Comparison of ENCODE assay signal across 8 mouse cellular contexts in genomic region chr17:56018347-56019131, GRCm38 (mm10). TPM values are rescaled to one million over a fixed set of nuclear protein-coding genes. Genes with fewer than 3 reads are reported as not detected.
A peak's percentile ranks its signal among the peaks of the same experiment; 100 is the strongest.
DNase-seq lines count a peak whose midpoint lies in the region; ATAC-seq and TF ChIP-seq lines count a peak whose summit lies in the region.
"Had no signal": no experiment of that assay in that cellular context is flagged by ENCODE, and none has a peak within 500 bp of the region (broad histone marks: within the 10 kb centered on the region; RNA-seq: fewer than 3 reads in every experiment).

No protein-coding gene starts in this region.

- no peak overlapping the region for H3K4me2 ChIP-seq in forebrain, embryonic 15.5 days (replicated peaks)
- H3K4me2 ChIP-seq: heart, embryonic 13.5 days had no signal

- peak; percentile 76 for TF ChIP-seq CTCF in bone marrow, adult 2 months (IDR thresholded peaks at IDR 0.05; ENCODE audit: control insufficient read depth, insufficient read depth, low read length)

- peak; percentile 54 to 57 for DNase-seq in urinary bladder, postnatal 36 days (ENCODE audit: low spot score in 2 of 2)
- no peak for DNase-seq in urinary bladder, postnatal 4 days (ENCODE audit: low spot score in 2 of 2)
- DNase-seq in kidney, postnatal 25 days: peak; percentile 67 to 81
- peak; percentile 64 for DNase-seq in telencephalon, adult 2 months (ENCODE audit: low read depth, low spot score)

- no peak overlapping the region for H3K27ac ChIP-seq in bone marrow, adult 2 months (ENCODE audit: control insufficient read depth, insufficient read depth, low read depth, low read length, poor library complexity)
- H3K27ac ChIP-seq in forebrain, embryonic 15.5 days (replicated peaks): 0 out of 2 replicates have a peak overlapping the region, but pooled peaks have one; percentile 21
- H3K27ac ChIP-seq: heart, embryonic 13.5 days had no signal

- H3K27me3 ChIP-seq in forebrain, embryonic 15.5 days: no peaks in the 10 kb centered on the region
- H3K27me3 ChIP-seq: heart, embryonic 13.5 days had no signal

- no peak overlapping the region for H3K9ac ChIP-seq in forebrain, embryonic 15.5 days (replicated peaks)
- H3K9ac ChIP-seq: heart, embryonic 13.5 days had no signal

- H3K9me3 ChIP-seq in forebrain, embryonic 15.5 days: no peaks in the 10 kb centered on the region
- H3K9me3 ChIP-seq: heart, embryonic 13.5 days had no signal

- no peak; the same call in 1 of the 2 replicates for ATAC-seq in forebrain, embryonic 15.5 days (replicated peaks)
- peak; percentile 39; the same call in 1 of the 2 replicates for ATAC-seq in megakaryocyte, adult 5-6 weeks (ENCODE audit: poor library complexity, severe bottlenecking)

- no peak for TF ChIP-seq POLR2A in bone marrow, adult 2 months (IDR thresholded peaks at IDR 0.05; ENCODE audit: borderline replicate concordance, control insufficient read depth, low read depth, low read length)

- peaks cover 13% of the 10 kb centered on the region for H3K4me1 ChIP-seq in bone marrow, adult 2 months (ENCODE audit: control insufficient read depth, insufficient read depth, low read length)
- H3K4me1 ChIP-seq in forebrain, embryonic 15.5 days: peaks cover 12% of the 10 kb centered on the region

- no peak overlapping the region for H3K4me3 ChIP-seq in bone marrow, adult 2 months (replicated peaks; ENCODE audit: control insufficient read depth, low read depth, low read length)
- H3K4me3 ChIP-seq in forebrain, embryonic 15.5 days: no peak overlapping the region
- H3K4me3 ChIP-seq: heart, embryonic 13.5 days had no signal

- H3K36me3 ChIP-seq in forebrain, embryonic 15.5 days: peaks cover 54% of the 10 kb centered on the region

- WGBS in bone marrow, adult 2 months: 72% methylated on average over 20 of the region's 20 CpGs
- WGBS in forebrain, embryonic 15.5 days: 77% methylated on average over 20 of the region's 20 CpGs

RNA-seq across cellular contexts. Expression of gene Mpnd, which starts 13.0 kb away (rescaled TPM):
- 13.1 and 47.7 TPM in 2 replicates for polyA plus RNA-seq in bone marrow, adult 2 months (2011; ENCODE audit: insufficient read depth, insufficient read length, low replicate concordance, missing spikeins)
- polyA plus RNA-seq in forebrain, embryonic 15.5 days (2015; fragmentation: Nextera tagmentation; extraction: Ambion mirVana): 190 and 191 TPM in 2 replicates
- total RNA-seq in megakaryocyte, adult 5-6 weeks (2015): 23.2 and 28.6 TPM in 2 replicates
- 95.5 and 112 TPM in 2 replicates for total RNA-seq in megakaryocyte, adult 5-6 weeks (2017)

RNA-seq across cellular contexts. Expression of gene Stap2, which starts 13.2 kb away (rescaled TPM):
- 3.9 and 10.6 TPM in 2 replicates for polyA plus RNA-seq in bone marrow, adult 2 months (2011; ENCODE audit: insufficient read depth, insufficient read length, low replicate concordance, missing spikeins)
- polyA plus RNA-seq in forebrain, embryonic 15.5 days (2015; fragmentation: Nextera tagmentation; extraction: Ambion mirVana): 4.9 and 5.5 TPM in 2 replicates
- total RNA-seq in megakaryocyte, adult 5-6 weeks (2015): 0.25 and 0.62 TPM in 2 replicates
- 0.22 and 0.24 TPM in 2 replicates for total RNA-seq in megakaryocyte, adult 5-6 weeks (2017)

RNA-seq across cellular contexts. Expression of gene Sh3gl1, which starts 17.9 kb away (rescaled TPM):
- polyA plus RNA-seq in bone marrow, adult 2 months (2011; ENCODE audit: insufficient read depth, insufficient read length, low replicate concordance, missing spikeins): 39.9 and 55.5 TPM in 2 replicates
- 120 and 122 TPM in 2 replicates for polyA plus RNA-seq in forebrain, embryonic 15.5 days (2015; fragmentation: Nextera tagmentation; extraction: Ambion mirVana)
- 21.7 and 22.3 TPM in 2 replicates for total RNA-seq in megakaryocyte, adult 5-6 weeks (2015)
- 28.4 and 35.0 TPM in 2 replicates for total RNA-seq in megakaryocyte, adult 5-6 weeks (2017)

RNA-seq across cellular contexts. Expression of gene Chaf1a, which starts 21.7 kb away (rescaled TPM):
- polyA plus RNA-seq in bone marrow, adult 2 months (2011; ENCODE audit: insufficient read depth, insufficient read length, low replicate concordance, missing spikeins): 55.8 and 73.6 TPM in 2 replicates
- 10.8 and 14.3 TPM in 2 replicates for polyA plus RNA-seq in forebrain, embryonic 15.5 days (2015; fragmentation: Nextera tagmentation; extraction: Ambion mirVana)
- total RNA-seq in megakaryocyte, adult 5-6 weeks (2015): 8.1 and 9.6 TPM in 2 replicates
- total RNA-seq in megakaryocyte, adult 5-6 weeks (2017): 18.3 and 22.2 TPM in 2 replicates

RNA-seq across cellular contexts. Expression of gene Fsd1, which starts 32.2 kb away (rescaled TPM):
- polyA plus RNA-seq in bone marrow, adult 2 months (2011; ENCODE audit: insufficient read depth, insufficient read length, low replicate concordance, missing spikeins): not detected in 2 replicates
- 127 and 151 TPM in 2 replicates for polyA plus RNA-seq in forebrain, embryonic 15.5 days (2015; fragmentation: Nextera tagmentation; extraction: Ambion mirVana)
- total RNA-seq in megakaryocyte, adult 5-6 weeks (2015): not detected in 2 replicates
- not detected in 2 replicates for total RNA-seq in megakaryocyte, adult 5-6 weeks (2017)

Comparison
In these comparisons a context has a peak if more than half of its experiments do, and no peak if none do; other contexts are left out.
1. DNase-seq: peak in urinary bladder, postnatal 36 days (2 of 2), kidney, postnatal 25 days (2 of 2) and telencephalon, adult 2 months (single experiment); none in urinary bladder, postnatal 4 days (0 of 2).